Mouse (Mus musculus) ES-E14 (cell line): Measurements from ENCODE around the gene Man1a2.

ENCODE experiments used
- CHD2 ChIP-seq: IDR thresholded peaks from 2 replicates; pipeline ENCODE4 v1.6.1; 2014; ENCODE audit warnings: mild to moderate bottlenecking, low read depth, low read length, inconsistent platforms
- HCFC1 ChIP-seq: IDR thresholded peaks from 2 replicates; pipeline ENCODE4 v1.6.1; 2012; ENCODE audit warnings: low read length, inconsistent platforms, borderline replicate concordance; ENCODE audit not compliant: insufficient read depth
- MAFK ChIP-seq: IDR thresholded peaks from 2 replicates; pipeline ENCODE4 v1.6.1; 2014; ENCODE audit warnings: mild to moderate bottlenecking, low read depth, low read length, inconsistent platforms; ENCODE audit not compliant: insufficient read depth
- ZC3H11A ChIP-seq: IDR thresholded peaks from 2 replicates; pipeline ENCODE4 v1.6.1; 2012; ENCODE audit warnings: low read depth, mild to moderate bottlenecking, inconsistent platforms, low read length, borderline replicate concordance
- ZNF384 ChIP-seq: IDR thresholded peaks from 2 replicates; pipeline ENCODE4 v1.6.1; 2012; ENCODE audit warnings: low read depth, low read length, inconsistent platforms

DNA sequence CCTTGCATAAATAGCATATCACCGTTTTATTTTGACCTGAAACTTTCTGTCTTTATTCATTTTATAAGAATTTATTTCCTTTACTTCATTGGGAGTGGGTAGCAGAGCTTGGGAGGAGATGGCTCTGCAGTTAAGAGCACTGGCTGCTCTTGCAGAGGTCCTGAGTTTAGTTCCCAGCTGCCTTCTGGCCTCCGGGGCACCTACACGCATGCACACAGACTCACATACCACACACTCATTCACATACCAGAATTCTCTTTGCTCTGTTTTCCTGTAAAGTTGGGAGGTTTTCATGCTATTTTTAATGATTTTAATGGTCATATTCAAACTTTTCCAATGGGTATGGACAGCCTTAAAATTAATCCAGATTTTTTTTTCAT is 137.4 kb downstream of the Man1a2 start:
- TF ChIP-seq MAFK (no peak), HCFC1 (no peak), ZC3H11A (no peak), ZNF384 (no peak), CHD2 (no peak)
